Mouse (Mus musculus) Patski (cell line): ENCODE results near the gene Negr1. TPM values are rescaled to one million over a fixed set of nuclear protein-coding genes. Genes with fewer than 3 reads are reported as not detected.

Experiments
- ATAC-seq: fragments of 100-300 bp; one replicate; pipeline ENCODE4 v1.8.0; 2021
- CTCF ChIA-PET: fragments of 350-600 bp; sonication (Branson Sonifier 250); formaldehyde crosslinking; loops from one replicate; lab custom pipeline; 2022; ENCODE audit warnings: inconsistent platforms; lab: Charles Lee
- POLR2A ChIA-PET: fragments of 350-600 bp; sonication (Branson Sonifier 250); formaldehyde crosslinking; loops from one replicate; lab custom pipeline; 2022; ENCODE audit warnings: antibody characterized with exemption, inconsistent platforms; lab: Charles Lee
- DNase-seq: peaks from one replicate; pipeline ENCODE4 v3.0.0-alpha.2; 2011; ENCODE audit warnings: low read depth, low spot score
- H3K27me3 ChIP-seq: fragments of 371-371 bp; one replicate; pipeline ENCODE4 v1.5.1; 2021
- CTCF ChIP-seq: fragments of 100-300 bp; IDR thresholded peaks from one replicate; pipeline ENCODE4 v1.5.1; 2021
- in situ Hi-C: fragments of 300-500 bp; cut with MboI; formaldehyde crosslinking; loops from 3 replicates; pipeline ENCODE4 v1.11.1; 2018; ENCODE audit warnings: low pct_unique_long_range_greater_than_20kb, mixed read lengths
- polyA plus RNA-seq: library from polyadenylated mRNA; unstranded; gene quantifications from one replicate; pipeline ENCODE4 v1.2.3, GENCODE M21; 2021

Gene Negr1
- polyA plus RNA-seq, 1 experiment from 2014 or later = 0.03 TPM

- DNase-seq (no peak), ATAC-seq (no peak)
- no peaks in the 10 kb centered on the region for H3K27me3 ChIP-seq
- POLR2A ChIA-PET = no interaction called here
- no peak for TF ChIP-seq CTCF
- CTCF ChIA-PET = no interaction called here
- in situ Hi-C loops = no loop called here
Measured at GRCm38 (mm10) chr3:157208966-157209365, 647.4 kb downstream of the Negr1 start.

- in situ Hi-C loops = no loop called here
- ChIA-PET CTCF (no interaction called here), POLR2A (no interaction called here)
- DNase-seq = no peak
- H3K27me3 ChIP-seq = no peaks in the 10 kb centered on the region
- ATAC-seq = no peak
- no peak for TF ChIP-seq CTCF
Measured at GRCm38 (mm10) chr3:157209386-157209785, 647.8 kb downstream of the Negr1 start.

DNA sequence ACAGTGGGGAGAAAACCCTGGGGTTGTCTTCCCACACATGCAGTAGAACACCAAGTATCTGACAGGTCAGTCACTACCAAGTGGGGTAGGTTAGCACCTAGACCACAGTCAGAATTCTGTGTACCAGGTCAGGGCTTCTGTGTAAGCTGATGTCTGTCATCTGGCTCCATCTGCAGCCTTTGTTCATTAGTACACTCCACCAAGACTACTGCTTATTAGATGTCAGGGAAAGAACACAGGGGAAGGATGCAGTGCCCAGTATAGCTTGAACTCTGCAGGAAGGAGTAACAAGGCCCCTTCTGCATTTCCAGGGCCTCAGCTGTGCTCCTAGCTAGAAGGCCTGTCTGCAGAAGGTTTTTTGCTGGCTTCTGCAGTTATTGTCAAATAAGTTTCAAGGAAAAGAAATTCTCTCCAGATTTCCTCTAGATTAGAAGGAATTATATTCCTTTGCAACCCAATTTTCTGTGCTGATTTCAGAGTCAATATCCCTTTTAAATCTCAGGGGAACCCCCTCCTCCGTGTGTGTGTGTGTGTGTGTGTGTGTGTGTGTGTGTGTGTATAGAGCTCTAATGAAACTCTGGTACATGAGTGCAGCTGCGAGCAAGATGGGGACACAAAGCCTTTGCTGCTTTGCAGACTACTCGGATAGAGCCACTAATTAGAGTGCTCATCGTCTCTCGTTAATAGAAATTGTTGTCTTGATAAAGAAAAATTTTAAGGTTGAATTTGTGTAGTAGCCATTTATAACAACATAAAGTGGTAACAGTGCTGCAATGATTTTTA, 654.5 kb downstream of the Negr1 start:
- ChIA-PET POLR2A (no interaction called here), CTCF (no interaction called here)
- no peaks in the 10 kb centered on the region for H3K27me3 ChIP-seq
- ATAC-seq = no peak
- in situ Hi-C loops = no loop called here
- DNase-seq = no peak
- TF ChIP-seq CTCF = no peak

DNA sequence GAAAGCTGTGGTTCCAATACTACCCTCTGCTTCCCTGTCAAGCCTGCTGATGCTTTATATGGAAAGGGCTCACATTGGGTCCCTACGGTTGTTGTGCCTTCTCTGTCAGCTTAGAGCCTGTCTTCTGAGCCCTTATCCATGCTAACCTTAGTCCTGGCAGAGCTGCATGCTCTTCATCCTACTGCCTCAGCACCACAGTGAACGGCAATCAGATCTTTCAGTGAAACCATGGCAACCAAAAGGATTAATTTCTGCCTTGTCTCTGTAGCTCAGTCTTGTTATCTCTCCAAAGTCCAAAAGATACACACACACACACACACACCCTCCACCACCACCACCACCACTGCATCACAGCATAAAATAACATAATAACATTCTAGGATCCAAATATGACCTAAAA, 656.2 kb downstream of the Negr1 start:
- no peak for TF ChIP-seq CTCF
- POLR2A ChIA-PET = no interaction called here
- CTCF ChIA-PET = interaction anchor here (0.8 kb wide), 1 partner anchor 15 kb away, joined by 4 read pairs; no protein-coding TSS in a partner anchor
- DNase-seq = no peak
- in situ Hi-C loops = no loop called here
- no peak for ATAC-seq
- no peaks in the 10 kb centered on the region for H3K27me3 ChIP-seq

- ATAC-seq (no peak), DNase-seq (no peak)
- TF ChIP-seq CTCF = no peak
- ChIA-PET CTCF (no interaction called here), POLR2A (no interaction called here)
- in situ Hi-C loops = no loop called here
- H3K27me3 ChIP-seq = peaks cover 10% of the 10 kb centered on the region
Measured at GRCm38 (mm10) chr3:157224920-157225319, 663.3 kb downstream of the Negr1 start.

GRCm38 (mm10) chr3:157232723-157233122, 671.1 kb downstream of the Negr1 start:
- peaks cover 6% of the 10 kb centered on the region for H3K27me3 ChIP-seq
- DNase-seq (no peak), ATAC-seq (no peak)
- in situ Hi-C loops = loop anchor here (5.0 kb wide), 1 partner anchor 290 kb away; no protein-coding TSS in a partner anchor
- TF ChIP-seq CTCF = peak; percentile 63
- CTCF ChIA-PET = interaction anchor here (1.3 to 2.1 kb wide), 6 partner anchors 9 to 452 kb away, joined by 3 to 8 read pairs (median 6); no protein-coding TSS in a partner anchor
- POLR2A ChIA-PET = no interaction called here

DNA sequence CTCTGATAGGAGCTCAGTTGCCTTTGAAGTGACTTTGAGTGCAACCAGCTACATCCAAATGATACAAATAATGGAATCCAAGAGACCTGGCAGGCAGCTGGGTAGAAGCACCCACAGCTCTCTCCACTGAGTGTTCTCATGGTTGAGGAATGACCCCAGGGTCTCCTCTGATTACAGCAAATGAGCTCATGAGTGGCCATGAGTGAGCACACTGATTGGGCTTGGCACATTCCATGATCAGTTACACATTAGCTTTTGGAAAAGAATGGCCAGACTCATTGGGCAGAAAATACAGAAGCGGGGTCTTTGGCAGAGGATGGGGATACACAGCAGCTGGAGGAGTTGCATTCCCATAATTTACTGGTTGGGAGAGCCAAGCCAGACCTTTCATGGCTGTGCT, 678.6 kb downstream of the Negr1 start:
- CTCF ChIA-PET = interaction anchor here (1.7 kb wide), 1 partner anchor 11 kb away, joined by 6 read pairs; no protein-coding TSS in a partner anchor
- H3K27me3 ChIP-seq = no peaks in the 10 kb centered on the region
- DNase-seq (no peak), ATAC-seq (no peak)
- in situ Hi-C loops = no loop called here
- POLR2A ChIA-PET = no interaction called here
- TF ChIP-seq CTCF = no peak

DNA sequence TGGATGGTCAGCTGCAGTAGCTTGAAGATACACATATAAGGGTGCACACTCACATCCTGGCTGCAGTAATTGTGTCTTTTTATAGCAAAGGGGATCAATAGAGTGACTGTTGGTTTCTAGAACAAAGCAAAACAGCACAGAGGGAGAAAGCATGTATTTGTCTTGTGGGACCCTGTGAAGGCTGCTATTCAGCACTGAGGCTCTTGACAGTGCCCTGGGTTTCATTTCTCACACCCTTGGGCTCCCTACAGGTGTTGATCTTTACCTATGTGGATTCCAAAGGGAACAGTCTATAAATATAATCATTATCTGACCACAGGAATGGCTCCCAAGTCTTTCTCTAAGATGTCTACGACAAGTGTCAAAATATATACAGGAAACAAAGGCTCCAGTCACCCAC, 693.9 kb downstream of the Negr1 start:
- no peak for ATAC-seq
- ChIA-PET CTCF (no interaction called here), POLR2A (no interaction called here)
- H3K27me3 ChIP-seq = no peaks in the 10 kb centered on the region
- in situ Hi-C loops = no loop called here
- TF ChIP-seq CTCF = no peak
- no peak for DNase-seq

DNA sequence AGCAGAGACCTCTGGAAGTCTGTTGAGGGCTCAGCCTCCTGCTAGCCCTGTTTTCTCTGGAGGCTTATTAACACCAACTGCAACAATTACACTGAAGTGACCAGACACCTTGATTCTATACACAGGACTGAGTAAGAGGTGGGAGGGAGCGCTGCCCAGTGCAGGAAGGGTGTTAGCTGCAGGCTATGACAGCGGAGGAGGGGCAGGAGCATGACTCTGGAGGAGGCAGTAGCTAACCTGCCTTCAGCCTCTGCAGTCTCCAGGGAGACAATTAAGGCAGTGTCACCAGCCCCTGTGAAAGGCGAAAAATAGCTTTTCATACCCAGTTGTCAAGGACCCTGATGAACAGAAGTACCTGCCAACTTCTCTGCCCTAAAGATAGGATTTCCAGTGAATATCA, 694.3 kb downstream of the Negr1 start:
- in situ Hi-C loops = no loop called here
- ChIA-PET CTCF (interaction anchor here (1.2 kb wide), 1 partner anchor 11 kb away, joined by 3 read pairs; no protein-coding TSS in a partner anchor), POLR2A (no interaction called here)
- ATAC-seq (no peak), DNase-seq (no peak)
- no peak for TF ChIP-seq CTCF
- no peaks in the 10 kb centered on the region for H3K27me3 ChIP-seq

GRCm38 (mm10) chr3:157268742-157269141, 707.1 kb downstream of the Negr1 start:
- ChIA-PET POLR2A (no interaction called here), CTCF (no interaction called here)
- TF ChIP-seq CTCF = peak; percentile 26
- in situ Hi-C loops = no loop called here
- H3K27me3 ChIP-seq = no peaks in the 10 kb centered on the region
- no peak for ATAC-seq
- no peak for DNase-seq

GRCm38 (mm10) chr3:157272379-157272778, 710.8 kb downstream of the Negr1 start:
- no peak for DNase-seq
- ATAC-seq = no peak
- POLR2A ChIA-PET = interaction anchor here (0.6 kb wide), 1 partner anchor 8 kb away, joined by 3 read pairs; no protein-coding TSS in a partner anchor
- H3K27me3 ChIP-seq = no peaks in the 10 kb centered on the region
- in situ Hi-C loops = no loop called here
- TF ChIP-seq CTCF = no peak
- CTCF ChIA-PET = no interaction called here
